Mouse (Mus musculus): Measurements from ENCODE around the gene Mcm2. TPM values are rescaled to one million over a fixed set of nuclear protein-coding genes. Genes with fewer than 3 reads are reported as not detected.
A peak's percentile ranks its signal among the peaks of the same experiment; 100 is the strongest.

Gene Mcm2
- polyA plus RNA-seq, 1 experiment: 42.3 TPM

GRCm38 (mm10) chr6:88928026-88928425 is 29.4 kb upstream of the Mcm2 start:
- Histone ChIP-seq H3K4me1 (ENCODE audit: control insufficient read depth, insufficient read depth, low read length) (peaks cover 25% of the 10 kb centered on the region), H3K4me3 (ENCODE audit: insufficient read depth, low read length) (no peak overlapping the region), H3K27ac (ENCODE audit: insufficient read depth, low read length) (no peak overlapping the region)
- TF ChIP-seq CTCF (IDR thresholded peaks at IDR 0.05; ENCODE audit: borderline replicate concordance, insufficient read depth, low read length) (no peak), POLR2A (IDR thresholded peaks at IDR 0.05; ENCODE audit: low read depth, low read length) (no peak)

- H3K27ac ChIP-seq (ENCODE audit: insufficient read depth, low read length): peak overlapping the region; percentile 8
- H3K4me3 ChIP-seq (ENCODE audit: insufficient read depth, low read length): no peak overlapping the region
- peak; percentile 99 for TF ChIP-seq CTCF (IDR thresholded peaks at IDR 0.05; ENCODE audit: borderline replicate concordance, insufficient read depth, low read length)
- no peak for TF ChIP-seq POLR2A (IDR thresholded peaks at IDR 0.05; ENCODE audit: low read depth, low read length)
- H3K4me1 ChIP-seq (ENCODE audit: control insufficient read depth, insufficient read depth, low read length): peaks cover 25% of the 10 kb centered on the region
These were observed 29.0 kb upstream of the Mcm2 start for GRCm38 (mm10) chr6:88927595-88927994.

DNA sequence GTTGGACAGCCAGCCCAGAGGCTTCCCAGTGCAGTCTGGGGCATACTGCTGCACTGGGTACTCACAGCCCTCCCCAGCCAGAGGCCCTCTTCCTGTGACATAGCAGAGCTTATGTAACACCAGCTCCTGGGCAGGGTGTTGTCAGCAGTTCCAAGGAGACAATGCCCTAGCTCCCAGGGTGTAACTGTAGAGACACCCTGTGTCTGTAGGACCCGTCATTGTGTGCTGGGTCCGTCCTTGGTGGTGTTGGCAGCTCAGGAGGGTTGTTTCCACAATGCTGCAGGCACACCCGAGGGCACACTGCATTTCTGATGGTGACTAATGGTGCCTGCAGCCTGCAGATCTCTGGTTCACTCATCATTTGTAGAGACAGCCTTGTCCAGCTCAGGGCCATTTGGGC is 28.3 kb upstream of the Mcm2 start:
- H3K4me3 ChIP-seq (ENCODE audit: insufficient read depth, low read length): no peak overlapping the region
- peak overlapping the region; percentile 8 for H3K27ac ChIP-seq (ENCODE audit: insufficient read depth, low read length)
- H3K4me1 ChIP-seq (ENCODE audit: control insufficient read depth, insufficient read depth, low read length): peaks cover 25% of the 10 kb centered on the region
- no peak for TF ChIP-seq CTCF (IDR thresholded peaks at IDR 0.05; ENCODE audit: borderline replicate concordance, insufficient read depth, low read length)
- TF ChIP-seq POLR2A (IDR thresholded peaks at IDR 0.05; ENCODE audit: low read depth, low read length): no peak

GRCm38 (mm10) chr6:88925640-88926205 is 27.1 kb upstream of the Mcm2 start:
- Histone ChIP-seq H3K4me1 (ENCODE audit: control insufficient read depth, insufficient read depth, low read length) (peaks cover 25% of the 10 kb centered on the region), H3K27ac (ENCODE audit: insufficient read depth, low read length) (peak overlapping the region; percentile 90), H3K4me3 (ENCODE audit: insufficient read depth, low read length) (no peak overlapping the region)
- TF ChIP-seq POLR2A (IDR thresholded peaks at IDR 0.05; ENCODE audit: low read depth, low read length) (no peak), CTCF (IDR thresholded peaks at IDR 0.05; ENCODE audit: borderline replicate concordance, insufficient read depth, low read length) (no peak)

- Histone ChIP-seq H3K4me3 (ENCODE audit: insufficient read depth, low read length) (no peak overlapping the region), H3K27ac (ENCODE audit: insufficient read depth, low read length) (peak overlapping the region; percentile 90), H3K4me1 (ENCODE audit: control insufficient read depth, insufficient read depth, low read length) (peaks cover 25% of the 10 kb centered on the region)
- TF ChIP-seq POLR2A (IDR thresholded peaks at IDR 0.05; ENCODE audit: low read depth, low read length) (peak; percentile 53), CTCF (IDR thresholded peaks at IDR 0.05; ENCODE audit: borderline replicate concordance, insufficient read depth, low read length) (no peak)
These were observed 26.1 kb upstream of the Mcm2 start for GRCm38 (mm10) chr6:88924502-88925275.

GRCm38 (mm10) chr6:88918802-88919201 is 20.2 kb upstream of the Mcm2 start:
- no peak for TF ChIP-seq POLR2A (IDR thresholded peaks at IDR 0.05; ENCODE audit: low read depth, low read length)
- no peak for TF ChIP-seq CTCF (IDR thresholded peaks at IDR 0.05; ENCODE audit: borderline replicate concordance, insufficient read depth, low read length)
- Histone ChIP-seq H3K4me1 (ENCODE audit: control insufficient read depth, insufficient read depth, low read length) (no peaks in the 10 kb centered on the region), H3K4me3 (ENCODE audit: insufficient read depth, low read length) (no peak overlapping the region), H3K27ac (ENCODE audit: insufficient read depth, low read length) (no peak overlapping the region)

DNA sequence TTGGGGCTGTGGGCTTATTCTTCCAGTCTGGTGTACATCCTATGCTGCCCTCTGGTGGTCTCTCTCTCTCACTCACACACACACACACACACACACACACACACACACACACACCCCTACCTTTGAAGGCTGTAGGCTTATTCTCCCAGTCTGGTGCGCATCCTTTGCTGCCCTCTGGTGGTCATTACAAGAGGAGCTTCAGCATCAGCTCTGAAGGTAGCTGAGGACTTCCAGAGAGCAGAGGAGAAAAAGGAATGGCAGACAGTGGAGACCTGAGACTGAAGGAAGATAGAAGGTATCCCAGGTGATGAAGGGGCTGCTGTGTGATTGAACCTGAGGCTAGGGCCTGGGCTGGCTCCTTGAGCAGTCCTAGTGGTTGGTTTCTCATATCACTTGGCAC is 17.6 kb upstream of the Mcm2 start:
- no peaks in the 10 kb centered on the region for H3K4me1 ChIP-seq (ENCODE audit: control insufficient read depth, insufficient read depth, low read length)
- TF ChIP-seq POLR2A (IDR thresholded peaks at IDR 0.05; ENCODE audit: low read depth, low read length) (no peak), CTCF (IDR thresholded peaks at IDR 0.05; ENCODE audit: borderline replicate concordance, insufficient read depth, low read length) (peak; percentile 61; the same call in 1 of the 2 replicates)

GRCm38 (mm10) chr6:88915510-88915909 is 16.9 kb upstream of the Mcm2 start:
- H3K27ac ChIP-seq (ENCODE audit: insufficient read depth, low read length): no peak overlapping the region
- no peak overlapping the region for H3K4me3 ChIP-seq (ENCODE audit: insufficient read depth, low read length)
- no peaks in the 10 kb centered on the region for H3K4me1 ChIP-seq (ENCODE audit: control insufficient read depth, insufficient read depth, low read length)
- TF ChIP-seq POLR2A (IDR thresholded peaks at IDR 0.05; ENCODE audit: low read depth, low read length): no peak

More for the DNA sequence above, 17.6 kb upstream of the Mcm2 start:
- Histone ChIP-seq H3K27ac (ENCODE audit: insufficient read depth, low read length) (no peak overlapping the region), H3K4me3 (ENCODE audit: insufficient read depth, low read length) (no peak overlapping the region)

DNA sequence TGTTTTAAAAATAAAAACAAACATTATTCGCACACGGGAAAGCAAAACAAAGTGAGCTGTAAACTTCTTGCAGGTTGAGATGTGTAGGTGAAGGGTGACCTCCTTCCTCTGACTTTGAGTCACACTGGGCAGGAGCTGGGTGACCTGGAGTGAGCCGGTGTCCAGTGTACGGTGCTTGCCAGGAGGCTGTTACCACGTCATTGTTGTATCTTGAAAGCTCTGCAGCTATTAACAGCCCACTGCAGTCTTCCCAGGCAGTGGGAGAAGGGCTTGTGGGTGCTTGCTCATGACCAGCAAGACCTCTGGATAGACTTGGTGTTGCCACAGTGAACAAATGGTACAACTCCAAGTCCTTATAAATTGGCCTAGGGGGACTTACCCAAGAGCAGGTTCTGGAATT is 16.2 kb upstream of the Mcm2 start:
- Histone ChIP-seq H3K27ac (ENCODE audit: insufficient read depth, low read length) (no peak overlapping the region), H3K4me1 (ENCODE audit: control insufficient read depth, insufficient read depth, low read length) (no peaks in the 10 kb centered on the region), H3K4me3 (ENCODE audit: insufficient read depth, low read length) (no peak overlapping the region)
- TF ChIP-seq CTCF (IDR thresholded peaks at IDR 0.05; ENCODE audit: borderline replicate concordance, insufficient read depth, low read length) (no peak), POLR2A (IDR thresholded peaks at IDR 0.05; ENCODE audit: low read depth, low read length) (no peak)

DNA sequence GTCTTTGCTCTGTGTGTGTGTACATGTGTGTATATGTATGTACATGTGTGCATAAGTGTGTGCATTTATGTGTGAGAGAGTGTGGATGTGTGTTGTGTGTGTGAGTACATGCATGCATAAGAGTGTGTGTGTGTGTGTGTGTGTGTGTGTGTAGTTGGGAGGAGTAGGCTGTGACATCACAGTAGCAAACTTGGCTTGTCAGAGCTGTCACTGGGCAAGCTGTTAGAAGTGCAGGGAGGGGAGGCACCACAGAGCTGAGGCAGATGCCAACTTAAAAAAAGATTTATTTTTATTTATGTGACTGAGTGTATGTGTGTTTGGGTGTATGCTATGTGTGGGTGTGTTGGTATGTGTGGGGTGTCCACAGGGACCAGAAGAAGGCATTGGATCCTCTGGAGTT is 14.9 kb upstream of the Mcm2 start:
- no peak for TF ChIP-seq POLR2A (IDR thresholded peaks at IDR 0.05; ENCODE audit: low read depth, low read length)
- no peak for TF ChIP-seq CTCF (IDR thresholded peaks at IDR 0.05; ENCODE audit: borderline replicate concordance, insufficient read depth, low read length)
- Histone ChIP-seq H3K4me1 (ENCODE audit: control insufficient read depth, insufficient read depth, low read length) (no peaks in the 10 kb centered on the region), H3K27ac (ENCODE audit: insufficient read depth, low read length) (no peak overlapping the region), H3K4me3 (ENCODE audit: insufficient read depth, low read length) (no peak overlapping the region)
